Mouse (Mus musculus) heart, postnatal 0 days (tissue): ENCODE measurements around the gene Hist2h3b.

Source experiments
- CTCF ChIP-seq: IDR thresholded peaks from 2 replicates; pipeline ENCODE4 v1.5.1; 2016; ENCODE audit warnings: antibody characterized with exemption, control low read depth, low read depth
- EP300 ChIP-seq: IDR thresholded peaks from 2 replicates; pipeline ENCODE4 v1.6.1; 2016; ENCODE audit warnings: antibody characterized with exemption, low read depth

- no peak for TF ChIP-seq CTCF
- no peak for TF ChIP-seq EP300
These were observed 27.7 kb upstream of the Hist2h3b start for GRCm38 (mm10) chr3:96240799-96241197.
